Mouse (Mus musculus) stomach, postnatal 0 days (tissue): Measurements from ENCODE around the gene Olfr39. TPM values are rescaled to one million over a fixed set of nuclear protein-coding genes. Genes with fewer than 3 reads are reported as not detected.
"Not testable (repeated sequence)": the region's sequence is repeated elsewhere in the genome, so short reads cannot be mapped to it uniquely, and the experiment has no call there.

ENCODE experiments used
- ATAC-seq: fragments of 200-750 bp; cut with Nextera tagmentation; 2 replicates; pipeline ENCODE4 v1.8.0; 2017; ENCODE audit not compliant: low FRiP score, low TSS enrichment
- DNase-seq: peaks from one replicate; pipeline ENCODE4 v3.0.0-alpha.2; 2016; ENCODE audit warnings: low spot score
- H3K27ac ChIP-seq: fragments of 300-500 bp; sonication (generic); replicated peaks from 2 replicates; pipeline ENCODE4 v1.5.1; 2014; ENCODE audit warnings: mild to moderate bottlenecking, control low read depth
- H3K27me3 ChIP-seq: fragments of 300-500 bp; sonication (generic); 2 replicates; pipeline ENCODE4 v1.6.1; 2014; ENCODE audit warnings: low read length; ENCODE audit not compliant: control insufficient read depth, insufficient read depth
- H3K36me3 ChIP-seq: fragments of 300-500 bp; sonication (generic); 2 replicates; pipeline ENCODE4 v1.6.1; 2014; ENCODE audit warnings: low read length, mixed read lengths; ENCODE audit not compliant: control insufficient read depth, insufficient read depth
- H3K4me1 ChIP-seq: fragments of 300-500 bp; sonication (generic); replicated peaks from 2 replicates; pipeline ENCODE4 v1.6.1; 2014; ENCODE audit warnings: antibody characterized with exemption; ENCODE audit not compliant: control insufficient read depth, insufficient read depth
- H3K4me2 ChIP-seq: fragments of 300-500 bp; sonication (generic); replicated peaks from 2 replicates; pipeline ENCODE4 v1.6.1; 2014; ENCODE audit warnings: low read depth, mild to moderate bottlenecking, control low read depth, moderate library complexity
- H3K4me3 ChIP-seq: fragments of 300-500 bp; sonication (generic); 2 replicates; pipeline ENCODE4 v1.5.1; 2014; ENCODE audit warnings: low read depth, low read length, control low read depth
- H3K9ac ChIP-seq: fragments of 300-500 bp; sonication (generic); 2 replicates; pipeline ENCODE4 v1.6.1; 2014; ENCODE audit warnings: mild to moderate bottlenecking, low read length, control low read depth, mixed read lengths
- H3K9me3 ChIP-seq: fragments of 300-500 bp; sonication (generic); 2 replicates; pipeline ENCODE4 v1.6.1; 2016; ENCODE audit warnings: low read length; ENCODE audit not compliant: control insufficient read depth
- CTCF ChIP-seq: IDR thresholded peaks from 2 replicates; pipeline ENCODE4 v1.5.1; 2016; ENCODE audit warnings: antibody characterized with exemption, low read depth, mild to moderate bottlenecking, moderate library complexity
- EP300 ChIP-seq: optimal IDR thresholded peaks from 2 replicates; pipeline ENCODE3; 2016; ENCODE audit warnings: antibody characterized with exemption
- WGBS: fragments of 180-500 bp; shearing (Covaris S2); extraction: QIAGEN DNeasy Blood & Tissue Kit; methylation state at CpG from one replicate; pipeline ENCODE4 v1.1.7; 2014; 5-methylcytosine and 5-hydroxymethylcytosine counted together
- polyA plus RNA-seq: library from polyadenylated mRNA; unstranded; fragments of >200 nt; fragmentation: Nextera tagmentation; extraction: Ambion mirVana; gene quantifications from 2 replicates; pipeline ENCODE4 v1.2.1, GENCODE M21; 2015

The Olfr39 gene
- 0.05 TPM in 1 of 2 replicates, not detected in the other for polyA plus RNA-seq

DNA sequence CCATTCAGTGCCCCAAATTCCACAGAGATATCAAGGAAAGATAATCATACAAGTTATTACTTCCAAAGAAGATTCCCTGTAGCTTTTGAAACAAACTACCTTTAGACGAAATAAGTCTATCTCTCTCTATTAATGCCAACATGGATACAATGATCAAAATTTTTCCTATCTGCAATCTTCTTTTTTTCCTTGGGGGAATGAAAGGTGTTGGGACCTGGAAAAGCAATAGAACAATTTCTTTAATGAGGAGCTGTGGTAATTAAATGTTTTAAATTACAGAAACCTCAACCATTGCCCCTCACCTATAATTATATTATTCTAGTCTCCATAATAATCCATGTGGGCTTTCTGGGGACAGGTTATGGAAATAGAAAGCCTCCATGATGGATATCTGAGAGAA is at the start of gene Olfr39:
Gene Olfr39, plus strand, starts transcription at position 301 of the 400 bp plus-strand sequence.
- TF ChIP-seq EP300 (no peak), CTCF (no peak)
- DNase-seq (no peak), ATAC-seq (no peak)
- Histone ChIP-seq H3K9me3 (no peaks in the 10 kb centered on the region), H3K27me3 (no peaks in the 10 kb centered on the region), H3K4me3 (no peak within 1 kb of the TSS), H3K27ac (no peak within 1 kb of the TSS), H3K36me3 (no peaks in the 10 kb centered on the region), H3K4me1 (no peaks in the 10 kb centered on the region), H3K4me2 (no peak within 1 kb of the TSS), H3K9ac (no peak within 1 kb of the TSS)
- 74% methylated on average over 1 of the region's 1 CpGs for WGBS

DNA sequence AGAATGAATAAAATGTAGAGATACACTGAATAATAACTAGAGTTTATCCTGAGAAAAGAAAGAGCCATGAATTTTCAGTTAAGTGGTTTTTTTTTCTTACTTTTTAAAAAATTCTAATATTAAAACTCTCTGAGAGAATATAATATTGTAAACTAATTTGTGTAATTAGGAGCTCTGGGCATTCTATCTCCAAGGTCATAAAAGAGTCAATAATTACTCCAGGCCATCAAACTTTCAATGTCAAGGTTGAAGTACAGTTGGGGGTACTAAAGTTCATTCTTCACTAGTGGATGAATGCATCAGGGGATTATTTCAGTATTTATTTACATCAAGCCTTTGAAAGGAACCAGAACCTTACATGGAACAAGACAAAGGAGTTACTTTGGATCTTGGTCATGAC is 45.3 kb upstream of the Olfr39 start, which contains the start of gene Olfr872:
Gene Olfr872, plus strand, starts transcription at position 301 of the 400 bp plus-strand sequence.
- H3K9ac ChIP-seq: no peak within 1 kb of the TSS
- no peak for DNase-seq
- no peaks in the 10 kb centered on the region for H3K27me3 ChIP-seq
- no peak within 1 kb of the TSS for H3K4me2 ChIP-seq
- H3K36me3 ChIP-seq: no peaks in the 10 kb centered on the region
- H3K9me3 ChIP-seq: no peaks in the 10 kb centered on the region
- TF ChIP-seq CTCF (no peak), EP300 (no peak)
- no peak within 1 kb of the TSS for H3K27ac ChIP-seq
- H3K4me1 ChIP-seq: no peaks in the 10 kb centered on the region
- no peak for ATAC-seq
- H3K4me3 ChIP-seq: no peak within 1 kb of the TSS

- Histone ChIP-seq H3K27ac (no peak overlapping the region), H3K4me1 (no peaks in the 10 kb centered on the region), H3K9ac (no peak overlapping the region), H3K4me2 (no peak overlapping the region), H3K27me3 (no peaks in the 10 kb centered on the region), H3K36me3 (no peaks in the 10 kb centered on the region), H3K4me3 (no peak overlapping the region), H3K9me3 (no peaks in the 10 kb centered on the region)
- ATAC-seq (no peak), DNase-seq (no peak)
- 72% methylated on average over 2 of the region's 2 CpGs for WGBS
- TF ChIP-seq EP300: no peak
- no peak for TF ChIP-seq CTCF
Observed at GRCm38 (mm10) chr9:20237378-20237777, 44.8 kb upstream of the Olfr39 start.

DNA sequence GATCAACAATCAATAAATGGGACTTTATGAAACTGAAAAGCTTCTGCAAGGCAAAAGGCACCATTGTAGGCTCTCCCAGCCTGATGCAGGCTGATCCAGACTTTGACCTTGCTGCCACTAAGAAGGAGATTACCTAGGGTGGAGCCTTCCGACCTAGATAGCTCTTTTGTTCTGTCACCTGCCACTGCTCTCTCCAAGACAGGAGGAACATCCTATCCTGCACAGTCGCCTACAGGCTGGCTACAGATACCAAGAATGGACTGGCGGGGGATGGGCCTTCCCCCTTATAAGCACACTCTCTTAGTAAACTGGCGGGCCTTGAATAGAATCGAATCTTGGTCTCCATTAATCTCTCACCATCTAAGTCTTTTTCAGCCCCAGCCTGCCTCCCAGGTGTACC is 13.4 kb downstream of the Olfr39 start:
- not testable (repeated sequence) for H3K27me3 ChIP-seq, H3K36me3 ChIP-seq, H3K4me2 ChIP-seq, H3K9ac ChIP-seq, H3K4me1 ChIP-seq, H3K27ac ChIP-seq, H3K4me3 ChIP-seq, DNase-seq, H3K9me3 ChIP-seq, ATAC-seq
- WGBS: 72% methylated on average over 5 of the region's 5 CpGs

GRCm38 (mm10) chr9:20298232-20298631 is 16.1 kb downstream of the Olfr39 start, which contains the start of gene Olfr873:
TSS of gene Olfr873 (plus strand) at chr9:20298532.
- H3K4me3 ChIP-seq: no peak within 1 kb of the TSS
- TF ChIP-seq EP300 (no peak), CTCF (no peak)
- H3K36me3 ChIP-seq: no peaks in the 10 kb centered on the region
- no peaks in the 10 kb centered on the region for H3K9me3 ChIP-seq
- DNase-seq: no peak
- no peaks in the 10 kb centered on the region for H3K4me1 ChIP-seq
- H3K9ac ChIP-seq: no peak within 1 kb of the TSS
- 83% methylated on average over 1 of the region's 1 CpGs for WGBS
- no peak within 1 kb of the TSS for H3K4me2 ChIP-seq
- H3K27me3 ChIP-seq: no peaks in the 10 kb centered on the region
- no peak within 1 kb of the TSS for H3K27ac ChIP-seq
- ATAC-seq: no peak

DNA sequence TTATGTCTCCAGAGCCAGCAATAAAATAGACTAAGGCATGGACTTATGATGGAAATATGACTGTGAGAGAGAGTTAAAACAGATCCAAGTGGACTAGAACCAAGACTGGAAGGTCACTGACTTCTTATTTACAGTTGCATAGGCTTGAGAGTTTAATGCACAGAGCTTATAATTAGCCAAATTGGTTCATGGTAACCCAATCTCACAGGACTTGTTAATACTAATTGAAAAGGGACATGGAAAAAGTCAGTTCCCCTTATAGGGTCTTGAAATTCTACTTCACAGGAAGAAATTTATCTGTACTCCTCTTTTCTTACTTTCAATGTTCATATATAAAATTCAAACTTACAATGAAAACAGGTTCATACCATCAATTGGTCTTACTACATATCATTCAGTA is 53.8 kb downstream of the Olfr39 start, which contains the start of gene Olfr18:
Gene Olfr18, minus strand, starts transcription at position 101 of the 400 bp plus-strand sequence.
- no peaks in the 10 kb centered on the region for H3K27me3 ChIP-seq
- no peak within 1 kb of the TSS for H3K4me2 ChIP-seq
- no peak for TF ChIP-seq CTCF
- no peak for TF ChIP-seq EP300
- no peaks in the 10 kb centered on the region for H3K36me3 ChIP-seq
- ATAC-seq: no peak
- no peak within 1 kb of the TSS for H3K4me3 ChIP-seq
- no peaks in the 10 kb centered on the region for H3K9me3 ChIP-seq
- H3K4me1 ChIP-seq: no peaks in the 10 kb centered on the region
- H3K9ac ChIP-seq: no peak within 1 kb of the TSS
- no peak for DNase-seq
- no peak within 1 kb of the TSS for H3K27ac ChIP-seq

Other genes starting within 250 kb of the Olfr39 start
- not detected in 2 replicates for gene Olfr867, start 224.8 kb upstream of the Olfr39 start, polyA plus RNA-seq
- not detected in 2 replicates for gene Olfr868, start 183.7 kb upstream of the Olfr39 start, polyA plus RNA-seq
- 0.11 TPM in 1 of 2 replicates, not detected in the other for gene Olfr869, start 153.3 kb upstream of the Olfr39 start, polyA plus RNA-seq
- not detected in 2 replicates for gene Olfr870, start 108.3 kb upstream of the Olfr39 start, polyA plus RNA-seq
- gene Olfr871, start 70.1 kb upstream of the Olfr39 start, polyA plus RNA-seq: not detected in 2 replicates
- gene Olfr872, start 45.2 kb upstream of the Olfr39 start, polyA plus RNA-seq: not detected in 2 replicates
- gene Olfr873, start 16.2 kb downstream of the Olfr39 start, polyA plus RNA-seq: not detected in 2 replicates
- gene Olfr18, start 53.7 kb downstream of the Olfr39 start, polyA plus RNA-seq: not detected in 2 replicates
- gene Zfp560, start 102.8 kb downstream of the Olfr39 start, polyA plus RNA-seq: 39.0 and 39.1 TPM in 2 replicates
- 7.0 and 7.9 TPM in 2 replicates for gene Zfp26, start 177.8 kb downstream of the Olfr39 start, polyA plus RNA-seq
- 7.1 and 8.6 TPM in 2 replicates for gene Zfp426, start 210.4 kb downstream of the Olfr39 start, polyA plus RNA-seq
- 33.7 and 35.2 TPM in 2 replicates for gene Zfp266, start 239.1 kb downstream of the Olfr39 start, polyA plus RNA-seq